Mouse (Mus musculus): Measurements from ENCODE around the gene Ces2a. TPM values are rescaled to one million over a fixed set of nuclear protein-coding genes. Genes with fewer than 3 reads are reported as not detected.

Ces2a gene
- total RNA-seq (2021), result not detected
- long read RNA-seq, experiment 1, result 0 reads
- long read RNA-seq, experiment 2, result 0 reads

DNA sequence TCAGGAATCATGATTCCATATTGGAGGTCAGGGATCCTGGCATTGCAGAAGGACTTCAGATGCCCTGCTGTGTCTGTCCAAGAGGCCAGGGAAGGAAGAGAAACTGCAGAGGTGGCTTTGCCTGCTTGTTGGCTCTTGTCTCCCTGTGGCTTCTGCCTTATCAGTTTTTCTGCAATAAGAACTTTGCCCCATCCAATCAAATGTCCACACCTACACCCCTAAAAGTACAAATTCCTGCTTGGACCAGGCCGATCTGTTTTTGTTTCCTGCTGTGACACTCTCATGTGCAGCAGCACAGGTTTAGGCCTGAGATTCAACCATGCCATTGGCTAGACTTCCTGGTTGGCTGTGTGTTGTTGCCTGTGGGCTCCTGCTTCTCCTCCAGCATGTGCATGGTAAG, at the start of gene Ces2a:
Ces2a (plus strand) TSS at position 251 of the 400 bp plus-strand sequence.
- DNase-seq, result no peak

DNA sequence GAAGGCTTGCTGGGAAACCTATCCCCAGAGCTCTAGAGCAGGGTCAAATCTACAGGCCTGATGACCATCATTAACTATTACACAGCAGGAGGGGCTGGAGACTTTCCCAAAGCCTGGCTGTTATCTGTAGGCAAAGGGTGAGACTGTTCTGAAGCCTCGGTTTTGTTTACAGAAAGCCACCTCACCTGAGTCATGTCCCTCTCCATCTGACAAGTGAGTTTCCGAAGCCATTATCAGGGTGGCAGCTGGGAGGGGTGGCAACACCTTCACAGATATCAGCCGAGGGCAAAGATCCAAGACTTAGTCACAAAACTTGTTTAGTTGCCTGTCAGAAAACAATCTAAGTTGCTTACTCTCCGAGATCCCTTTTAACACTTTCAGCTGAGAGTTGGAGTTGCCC, 45.4 kb upstream of the Ces2a start:
- no peak for DNase-seq

DNA sequence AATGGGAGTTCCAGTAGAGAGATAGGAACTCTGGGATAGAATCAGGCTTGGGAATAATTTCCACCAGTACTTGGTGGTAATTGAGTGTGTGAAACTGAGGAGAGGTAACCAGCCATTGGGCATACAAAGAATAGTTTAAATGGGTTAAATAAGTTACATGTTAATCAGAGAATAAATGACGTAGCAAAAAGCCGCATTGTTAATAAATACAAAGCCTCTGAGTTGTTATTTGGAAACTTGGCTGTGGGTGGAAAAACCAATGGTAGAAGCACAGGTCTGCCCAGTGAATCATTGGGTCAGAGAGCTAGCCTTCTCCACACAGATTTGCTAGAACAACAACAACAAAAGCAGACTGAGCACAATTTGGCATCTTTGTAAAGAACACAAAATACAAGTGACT, 35.2 kb upstream of the Ces2a start:
- no peak for DNase-seq

DNA sequence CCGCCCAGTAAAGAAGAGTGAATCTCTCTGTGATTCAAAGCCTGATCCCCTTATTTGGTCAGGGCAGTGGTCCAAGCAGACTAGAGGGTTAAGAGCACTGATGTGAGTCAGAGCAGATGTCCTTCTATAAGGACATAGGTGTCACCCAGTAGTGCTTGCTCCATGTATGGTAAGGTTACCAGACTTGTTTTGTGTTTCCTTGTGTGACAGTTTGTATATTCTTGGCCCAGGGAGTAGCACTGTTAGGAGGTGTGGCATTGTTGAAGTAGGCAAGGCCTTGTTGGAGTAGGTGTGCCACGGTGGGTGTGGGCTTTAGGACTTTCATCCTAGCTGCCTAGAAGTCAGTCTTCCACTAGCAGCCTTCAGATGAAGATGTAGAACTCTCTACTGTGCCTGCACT, 31.9 kb upstream of the Ces2a start:
- DNase-seq, result no peak

DNA sequence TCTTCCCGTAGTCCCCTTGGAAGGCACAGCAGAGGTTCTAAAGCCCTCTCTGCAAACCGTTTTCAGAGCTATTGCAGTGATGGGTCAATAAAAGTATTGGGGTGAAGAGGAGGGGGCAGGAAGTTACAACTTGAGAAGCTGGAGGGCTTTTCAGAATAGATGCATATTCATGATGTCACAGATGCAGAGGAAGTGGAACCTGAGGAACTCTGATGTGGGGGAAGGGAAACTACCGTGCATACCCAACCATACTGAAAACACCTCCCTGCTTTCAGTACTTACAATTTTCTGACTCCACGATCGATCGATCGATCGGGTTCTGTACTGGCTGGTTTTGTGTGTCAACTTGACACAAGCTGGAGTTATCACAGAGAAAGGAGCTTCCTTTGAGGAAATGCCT, 12.6 kb upstream of the Ces2a start:
- no peak for DNase-seq

DNA sequence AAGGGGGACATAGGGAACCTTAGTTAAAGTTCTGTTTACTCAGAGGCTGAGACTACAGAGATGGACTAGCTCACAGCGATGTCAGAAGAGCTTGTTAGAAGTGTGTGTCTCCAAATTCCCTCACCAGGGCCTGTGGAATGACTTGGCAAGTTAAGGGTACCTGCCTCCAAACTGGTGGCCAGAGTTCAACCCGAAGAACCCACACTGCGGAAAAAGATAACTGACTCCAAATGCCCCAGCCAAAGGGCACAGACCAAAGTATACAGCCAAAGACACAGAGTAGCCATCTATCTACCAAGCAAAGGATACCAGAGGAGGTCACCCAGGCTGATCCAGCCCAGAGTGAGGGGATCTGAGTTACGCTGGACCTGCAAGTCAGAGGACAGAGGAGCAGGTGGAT, 2.4 kb upstream of the Ces2a start:
- no peak for DNase-seq

DNA sequence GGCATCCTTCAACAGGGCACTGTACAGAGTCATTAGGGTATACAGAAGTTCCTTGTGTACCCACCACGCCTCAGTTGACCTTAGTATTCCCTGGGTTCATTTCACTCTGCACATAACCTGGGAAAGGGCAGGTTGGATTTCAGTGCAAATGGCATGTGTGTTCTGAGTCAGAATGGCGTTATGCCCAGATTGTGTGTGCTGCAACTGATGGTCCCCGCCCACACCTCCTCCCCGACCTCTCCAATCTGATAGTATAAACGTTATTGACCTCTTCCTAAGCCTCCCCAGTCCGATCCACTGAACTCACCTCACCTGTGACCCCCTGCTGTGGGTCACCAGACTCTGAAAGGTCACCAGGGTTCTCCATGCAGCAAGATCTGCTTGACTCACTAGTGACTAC, 1.8 kb upstream of the Ces2a start:
- DNase-seq, result no peak

DNA sequence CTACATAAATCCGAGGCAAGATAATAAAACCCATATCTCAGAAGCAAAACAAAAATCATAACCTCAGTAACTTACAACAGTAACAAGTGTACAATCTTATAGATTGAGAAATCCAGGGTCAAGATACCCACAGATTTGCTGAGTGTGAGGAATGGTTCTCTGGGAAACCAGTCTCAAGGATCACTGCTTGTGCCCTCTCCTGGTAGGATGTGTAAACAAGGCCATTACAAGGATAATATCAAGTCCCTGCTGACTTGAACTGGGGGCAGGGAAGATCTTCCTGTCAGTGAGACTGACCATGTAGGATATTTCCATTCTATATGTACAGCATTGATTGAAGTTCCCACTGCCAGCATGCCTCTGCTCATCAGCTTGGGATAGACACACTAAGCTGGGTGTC, 8.2 kb downstream of the Ces2a start:
- no peak for DNase-seq

DNA sequence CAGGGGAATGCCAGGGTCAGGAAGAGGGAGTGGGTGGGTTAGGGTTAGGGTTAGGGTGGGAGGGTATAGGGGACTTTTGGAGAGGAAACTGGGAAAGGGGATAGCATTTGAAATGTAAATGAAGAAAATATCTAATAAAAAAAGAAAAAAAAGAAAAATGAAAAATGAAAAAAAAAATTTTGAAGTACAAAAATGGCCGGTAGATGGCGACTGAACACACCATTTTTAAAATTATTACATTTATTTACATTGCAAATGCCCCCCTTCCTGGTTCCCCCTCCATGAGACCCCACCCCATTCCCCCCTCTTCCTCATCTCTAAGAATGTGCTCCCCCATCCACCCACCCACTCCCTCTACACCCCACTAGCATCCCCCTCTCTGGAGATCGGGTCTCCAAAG, 9.6 kb downstream of the Ces2a start:
- DNase-seq, result no peak

DNA sequence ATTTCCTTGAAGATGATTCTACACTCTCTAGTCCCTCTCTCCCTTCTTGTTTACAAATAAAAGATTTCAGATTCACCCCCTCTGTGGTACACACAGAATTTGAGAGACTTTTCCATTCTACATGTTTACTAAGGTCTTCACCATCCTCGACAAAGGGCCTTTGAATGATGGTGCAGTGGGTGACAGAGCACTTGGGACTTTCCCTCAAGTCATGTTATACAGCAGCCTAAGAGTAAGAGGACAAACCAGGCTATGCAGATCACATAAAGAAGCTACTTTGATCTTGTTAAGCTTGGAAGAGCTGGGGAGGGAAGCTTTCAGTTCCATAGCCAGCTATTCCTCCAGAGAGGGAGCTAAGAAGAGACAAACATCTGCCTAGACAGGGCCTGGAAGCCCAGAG, 19.0 kb downstream of the Ces2a start:
- no peak for DNase-seq

DNA sequence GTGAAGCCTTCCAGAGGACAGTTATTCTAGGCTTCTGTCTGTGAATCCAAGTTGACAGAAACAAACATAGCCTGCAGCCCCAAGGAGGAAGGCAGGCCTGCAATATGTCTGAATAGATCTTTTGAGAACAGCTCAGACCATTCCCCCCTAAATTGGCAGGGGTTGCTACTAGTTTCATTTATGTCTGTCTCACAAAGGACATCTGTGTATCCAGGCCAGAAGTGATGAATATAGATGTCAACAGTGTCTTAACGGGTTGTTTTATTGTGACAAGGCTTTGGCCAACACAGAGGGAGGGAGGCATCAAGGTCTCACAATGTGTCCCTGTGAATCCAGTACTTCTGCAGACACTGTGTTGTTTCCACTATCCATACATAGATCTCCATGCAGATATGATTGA, 23.8 kb downstream of the Ces2a start:
- no peak for DNase-seq

DNA sequence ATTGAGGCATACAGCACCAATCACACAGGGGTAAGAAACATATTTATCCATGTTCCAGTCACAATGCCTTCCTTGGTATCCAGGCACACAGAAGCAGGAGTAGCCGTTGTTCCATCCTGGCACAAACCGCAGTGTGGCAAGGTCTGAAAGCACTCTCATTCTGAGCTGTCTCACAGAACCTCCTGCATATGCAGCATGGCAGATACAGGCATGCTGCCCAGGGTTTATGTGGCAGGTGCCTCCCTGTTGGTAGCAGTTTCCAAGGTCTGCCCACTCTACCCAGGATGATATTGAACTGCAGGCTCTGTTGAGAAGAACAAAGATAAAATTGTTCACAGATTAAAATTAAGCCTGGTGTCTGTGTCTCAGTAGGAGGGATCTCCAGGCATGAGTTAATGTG, 24.4 kb downstream of the Ces2a start:
- no peak for DNase-seq

DNA sequence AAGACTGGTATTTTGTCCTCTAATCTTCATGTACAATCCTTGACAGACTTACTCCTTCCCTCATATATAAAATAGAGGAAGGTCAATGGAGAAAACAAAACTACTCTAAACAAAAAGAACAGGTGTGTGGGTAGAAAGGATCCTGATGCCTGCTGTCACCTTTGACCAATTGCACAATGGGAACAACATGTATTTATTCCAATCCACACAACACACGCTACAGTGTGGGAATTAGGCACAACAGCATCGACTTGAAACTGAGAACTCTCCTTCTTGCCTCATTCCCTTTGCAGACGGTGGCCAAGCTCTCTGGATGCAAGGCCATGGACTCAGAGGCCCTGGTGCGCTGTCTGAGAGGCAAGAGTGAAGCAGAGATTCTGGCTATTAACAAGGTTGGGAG, 27.3 kb downstream of the Ces2a start:
- DNase-seq, result no peak

DNA sequence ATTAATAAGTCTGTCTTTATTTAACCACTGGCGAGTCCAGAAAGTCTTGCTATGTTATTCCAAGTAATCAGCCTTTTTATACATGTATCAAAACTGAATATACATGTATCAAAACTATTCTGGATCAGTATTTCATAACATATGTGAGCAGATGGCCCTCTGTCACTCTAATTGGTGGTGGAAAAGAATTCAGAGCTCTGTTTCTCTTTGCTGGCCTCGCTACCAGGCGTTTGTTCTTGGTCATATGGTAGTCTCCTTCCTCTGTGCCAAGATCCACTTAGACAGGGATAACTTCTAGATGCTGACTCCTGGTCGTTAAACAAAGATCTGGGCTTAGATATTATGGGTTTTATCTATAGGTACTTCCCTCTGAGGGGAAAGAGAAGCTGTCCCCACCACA, 32.7 kb downstream of the Ces2a start:
- no peak for DNase-seq

DNA sequence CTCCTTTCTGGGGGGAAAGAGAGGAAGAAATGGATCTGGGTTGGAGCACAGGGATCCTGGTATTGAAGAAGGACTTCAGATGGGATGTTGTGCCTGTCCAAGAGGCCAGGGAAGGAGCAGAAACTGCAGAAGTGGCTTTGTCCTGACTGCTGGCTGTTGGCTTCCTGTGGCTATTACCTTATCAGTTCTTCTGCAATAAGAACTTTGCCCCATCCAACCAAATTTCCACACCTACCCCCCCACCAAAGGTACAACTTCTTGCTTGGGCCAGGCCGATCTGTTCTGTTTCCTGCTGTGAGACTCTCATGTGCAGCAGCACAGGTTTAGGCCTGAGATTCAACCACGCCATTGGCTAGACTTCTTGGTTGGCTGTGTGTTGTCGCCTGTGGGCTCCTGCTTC, 36.6 kb downstream of the Ces2a start:
- no peak for DNase-seq

DNA sequence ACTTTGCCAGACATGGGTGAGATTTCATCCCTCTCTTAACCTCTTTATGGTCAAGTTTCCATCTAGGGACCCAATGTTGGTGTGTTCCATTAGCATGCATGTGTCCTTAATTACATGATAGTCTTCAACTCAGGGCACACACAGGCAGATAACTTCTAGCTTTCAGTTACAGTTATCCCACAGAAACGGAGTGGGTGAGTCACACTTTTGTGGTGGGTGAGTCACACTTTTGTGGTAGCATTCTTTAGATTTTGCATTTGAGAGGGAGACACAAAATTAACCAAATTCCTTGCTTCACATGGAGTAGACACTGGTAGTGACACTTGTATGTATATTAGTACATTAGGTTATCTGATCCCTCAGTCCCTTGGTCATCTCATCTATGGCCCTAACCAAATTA, 53.2 kb downstream of the Ces2a start:
- DNase-seq, result no peak

DNA sequence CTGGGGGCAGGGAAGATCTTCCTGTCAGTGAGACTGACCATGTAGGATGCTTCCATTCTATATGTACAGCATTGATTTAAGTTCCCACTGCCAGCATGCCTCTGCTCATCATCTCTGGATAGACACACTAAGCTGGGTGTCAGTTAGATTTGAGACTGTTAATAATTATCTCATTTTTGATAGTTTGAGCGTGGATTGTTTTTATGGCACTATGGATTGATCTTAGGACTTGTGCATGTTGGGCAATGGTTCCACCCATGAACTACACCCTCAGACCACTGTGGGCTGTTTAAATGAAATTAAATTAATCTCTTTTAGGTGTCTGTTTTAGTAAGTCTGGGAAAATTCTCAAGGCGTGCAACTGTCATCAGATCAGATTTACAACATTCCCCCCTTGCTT, 55.1 kb downstream of the Ces2a start:
- DNase-seq, result no peak

DNA sequence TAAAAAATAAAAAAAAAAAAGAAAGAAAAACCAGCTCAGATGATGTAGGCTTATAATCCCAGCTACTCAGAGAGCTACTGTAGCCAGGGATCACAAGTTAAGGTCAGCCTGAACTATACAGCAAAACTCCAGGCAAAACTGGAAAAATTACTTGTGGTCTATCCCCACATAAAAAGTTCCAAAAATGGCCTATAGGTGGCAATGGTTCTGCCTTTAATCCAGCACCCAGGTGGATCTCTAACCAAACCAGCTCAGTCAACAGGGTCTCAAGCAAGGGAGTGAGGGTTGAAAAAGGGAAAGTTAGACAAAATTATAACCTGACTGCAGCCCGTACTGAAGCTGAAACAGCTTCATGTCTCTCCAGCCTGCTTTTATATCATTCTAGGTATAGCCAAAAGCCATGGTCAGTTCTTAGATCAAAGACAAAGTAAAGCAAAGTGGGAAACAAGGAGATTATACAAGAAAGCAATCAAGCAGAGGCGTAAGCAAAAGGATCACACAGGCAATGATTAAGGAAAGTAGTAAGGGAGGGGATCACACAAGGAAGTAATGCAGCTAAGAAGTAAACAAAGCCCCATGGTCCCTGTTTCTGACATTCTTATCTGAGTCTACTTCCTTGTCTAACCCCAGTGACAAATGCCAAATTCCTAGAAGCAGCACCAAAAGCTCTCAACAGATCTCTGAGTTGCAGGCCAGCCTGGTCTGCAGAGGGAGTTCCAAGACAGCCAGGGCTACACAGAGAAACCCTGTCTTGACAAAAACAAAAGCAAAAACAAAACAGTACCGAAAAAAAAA, 56.3 kb downstream of the Ces2a start:
- DNase-seq, result no peak

Small RNAs within 50 kb of the gene (microRNA-seq; reads per million reads assigned to microRNA genes)
- gene Gm44328, result 0 reads per million in 2 experiments

Other genes with a start within 250 kb of the Ces2a start
- not detected for gene Terb1, start 224.1 kb upstream of the Ces2a start, total RNA-seq (2021)
- gene Nae1, start 199.4 kb upstream of the Ces2a start, total RNA-seq (2021), result 10 to 100 TPM; 27.0 to 27.4 TPM
- 1 to 10 TPM in 1 of 2 experiments, under 1 TPM in 1; 0.56 to 1.6 TPM for gene Car7, start 199.3 kb upstream of the Ces2a start, total RNA-seq (2021)
- gene Pdp2, start 142.6 kb upstream of the Ces2a start, total RNA-seq (2021), result 1 to 10 TPM; 3.8 to 4.7 TPM
- under 1 TPM; 0.54 to 0.63 TPM for gene Cdh16, start 109.6 kb upstream of the Ces2a start, total RNA-seq (2021)
- 10 to 100 TPM; 17.0 to 34.2 TPM for gene Rrad, start 102.7 kb upstream of the Ces2a start, total RNA-seq (2021)
- 10 to 100 TPM; 38.3 to 48.5 TPM for gene Ciao2b, start 92.0 kb upstream of the Ces2a start, total RNA-seq (2021)
- under 1 TPM; 0.18 to 0.19 TPM for gene Ces2b, start 97.6 kb downstream of the Ces2a start, total RNA-seq (2021)
- under 1 TPM; 0.28 to 0.41 TPM for gene Ces2c, start 113.1 kb downstream of the Ces2a start, total RNA-seq (2021)
- gene Ces2e, start 192.3 kb downstream of the Ces2a start, total RNA-seq (2021), result not detected
- gene Ces2f, start 213.4 kb downstream of the Ces2a start, total RNA-seq (2021), result not detected
- 1 to 10 TPM in 1 of 2 experiments, under 1 TPM in 1; 0.66 to 1.5 TPM for gene Ces2g, start 227.7 kb downstream of the Ces2a start, total RNA-seq (2021)